Mouse (Mus musculus) thymus, postnatal 4 days (tissue): ENCODE results near the gene Rptor.

Experiments
- DNase-seq: peaks from one replicate; pipeline ENCODE4 v3.0.0; 2021

Gene Rptor

DNA sequence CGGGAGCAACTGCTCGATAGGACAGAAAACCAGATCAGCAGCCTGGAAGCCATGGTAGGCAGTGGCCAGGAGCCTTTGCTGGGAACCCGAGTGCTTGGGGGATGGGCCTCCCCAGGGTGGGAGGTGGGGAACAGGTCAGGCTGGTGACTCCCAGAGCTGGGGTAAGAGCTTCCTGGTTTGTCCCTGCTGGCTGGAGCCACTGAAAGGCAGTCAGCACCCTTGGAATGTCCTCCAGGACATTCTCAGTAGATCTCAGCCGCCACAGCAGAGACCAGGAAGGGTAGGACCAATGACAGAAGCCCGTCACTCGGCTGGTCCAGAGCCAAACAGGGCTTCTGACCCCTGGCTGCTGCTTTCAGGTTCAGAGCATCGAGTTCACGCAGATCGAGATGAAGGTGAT is 313.0 kb downstream of the Rptor start:
- DNase-seq: no peak

DNA sequence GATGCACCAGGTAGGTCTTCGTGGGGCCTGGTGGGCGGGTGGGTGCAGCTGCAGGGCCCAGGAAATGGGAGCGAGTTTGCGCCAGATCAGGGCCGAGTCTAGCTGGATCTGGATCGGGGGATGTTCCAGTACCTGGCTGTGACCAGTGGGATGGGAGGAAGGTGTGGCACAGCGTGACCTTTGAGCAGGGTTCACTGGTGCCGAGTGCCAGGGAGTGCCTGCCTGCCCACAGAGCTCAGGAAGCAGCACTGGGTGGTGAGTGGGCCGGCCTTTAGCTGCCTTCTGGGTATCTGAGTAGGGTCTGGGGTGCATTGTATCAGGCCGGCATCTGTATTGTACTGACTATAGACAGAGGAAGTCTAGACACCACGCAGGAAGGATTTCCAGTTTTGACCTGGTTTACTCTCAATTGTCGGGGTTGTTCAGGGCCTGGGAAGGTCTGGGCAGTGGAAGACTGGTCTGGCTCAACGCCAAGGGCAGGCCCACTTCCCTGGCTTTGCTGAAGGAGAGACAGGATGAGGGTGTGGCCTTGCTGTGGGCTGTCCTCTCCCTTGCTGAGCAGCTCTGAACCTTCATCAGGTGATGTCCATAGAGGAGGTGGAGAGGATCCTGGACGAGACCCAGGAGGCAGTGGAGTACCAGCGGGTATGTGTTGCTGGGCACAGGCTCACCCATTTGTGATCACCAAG is 313.5 kb downstream of the Rptor start:
- no peak for DNase-seq

DNA sequence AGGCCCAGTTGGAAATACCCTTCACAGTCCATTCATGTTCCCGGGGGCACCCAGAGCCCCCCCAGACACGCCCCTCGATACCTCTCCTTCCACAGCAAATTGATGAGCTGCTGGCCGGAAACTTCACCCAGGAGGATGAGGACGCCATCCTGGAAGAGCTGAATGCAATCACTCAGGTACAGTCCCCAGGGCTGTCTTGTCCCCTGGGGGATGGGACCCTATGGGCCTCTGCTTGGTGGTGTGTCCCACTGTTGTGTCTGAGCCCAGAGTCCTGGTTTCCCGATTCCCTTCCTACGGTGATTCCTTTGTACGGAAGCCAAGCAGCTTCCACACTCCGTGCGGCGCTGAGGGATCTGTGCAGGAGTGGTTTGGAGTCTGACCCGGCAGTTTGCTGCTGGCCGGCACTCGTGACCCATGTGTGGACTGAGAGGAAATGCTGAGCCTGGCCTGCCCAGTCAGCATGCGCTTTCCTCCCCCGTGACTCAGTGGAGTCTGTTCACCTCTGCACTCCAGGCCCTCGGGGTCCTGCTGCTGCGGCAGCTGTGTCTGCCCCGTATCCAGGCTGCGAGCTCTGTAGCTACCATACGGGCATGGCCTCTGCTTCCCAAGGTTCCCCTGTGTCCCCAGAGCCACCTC is 314.2 kb downstream of the Rptor start:
- DNase-seq: no peak

DNA sequence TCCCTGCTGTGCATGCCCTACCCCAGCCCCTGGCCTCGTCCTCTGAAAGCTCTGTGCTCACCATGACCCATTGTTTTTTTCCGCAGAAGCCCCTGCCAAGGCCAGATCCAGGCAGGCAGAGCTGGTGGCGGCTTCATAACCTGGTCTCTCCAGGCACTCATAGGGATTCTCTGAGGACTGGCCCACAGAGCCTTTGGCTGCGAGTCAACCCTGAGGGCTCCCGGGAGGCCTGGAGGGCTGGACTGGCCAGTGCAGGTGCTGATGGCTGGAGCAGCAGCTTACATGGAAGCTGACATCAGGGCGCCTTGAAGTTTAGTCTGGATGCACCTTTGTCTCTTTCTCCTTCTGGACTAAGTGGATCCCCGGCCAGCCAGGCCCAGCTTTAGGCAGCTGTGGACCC is 315.8 kb downstream of the Rptor start:
- no peak for DNase-seq

DNA sequence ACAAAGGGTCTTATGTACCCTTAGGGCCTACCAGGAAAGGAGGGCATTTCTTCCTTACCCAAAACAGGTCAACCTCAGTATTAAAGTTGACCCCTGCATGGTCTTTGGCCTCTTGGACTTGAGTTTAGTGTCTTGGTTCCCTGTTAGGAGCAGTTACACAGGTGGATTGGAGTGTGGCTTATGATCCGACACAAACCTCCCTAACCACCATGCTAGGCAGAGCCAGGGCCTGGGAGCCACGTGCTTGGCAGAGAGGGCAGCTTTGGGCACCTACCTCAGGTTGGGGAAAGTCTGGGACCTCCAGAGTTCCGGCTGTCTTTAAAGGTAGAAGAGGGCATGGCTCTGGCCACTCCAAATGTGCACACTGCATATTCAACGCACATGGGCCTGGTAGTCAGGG is 316.7 kb downstream of the Rptor start:
- DNase-seq: no peak

DNA sequence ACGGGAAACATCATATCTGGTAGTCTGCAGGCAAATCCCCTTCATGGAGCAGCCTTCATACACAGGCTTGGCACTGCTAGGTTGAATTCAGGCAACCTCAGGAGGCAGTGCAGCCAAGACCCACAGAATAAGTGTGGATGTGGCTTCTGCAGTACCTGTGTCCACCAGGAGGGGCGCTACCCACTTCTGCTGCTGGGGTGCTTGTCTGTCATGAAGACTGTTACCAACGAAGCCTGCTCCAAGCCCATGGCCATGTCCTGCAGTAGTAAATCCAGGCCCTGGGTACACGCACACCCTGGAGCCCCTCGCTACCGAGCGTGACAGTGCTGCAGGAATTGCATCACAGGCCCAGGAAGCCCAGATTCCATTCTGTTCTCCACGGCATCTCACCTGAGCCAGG is 317.2 kb downstream of the Rptor start:
- peak; percentile 91 for DNase-seq

DNA sequence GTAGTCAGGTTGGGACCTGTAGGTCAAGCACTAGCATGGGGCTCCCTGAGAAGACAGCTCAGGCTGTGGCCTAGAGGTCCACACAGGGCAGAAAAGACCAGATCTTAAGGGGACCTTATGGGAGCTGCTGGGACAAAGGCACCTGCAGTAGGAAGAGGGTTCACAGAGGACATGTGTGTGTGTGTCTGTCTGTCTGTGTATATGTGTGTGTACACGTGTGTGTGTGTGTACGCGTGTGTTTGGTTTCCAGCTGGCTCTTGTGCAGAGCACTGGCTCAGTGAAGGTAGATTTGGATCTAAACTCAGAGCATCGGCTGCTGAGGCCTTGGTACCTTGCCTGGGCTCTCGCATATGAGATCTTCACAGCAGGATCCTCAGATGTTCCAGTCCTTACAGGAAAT is 318.0 kb downstream of the Rptor start:
- no peak for DNase-seq

DNA sequence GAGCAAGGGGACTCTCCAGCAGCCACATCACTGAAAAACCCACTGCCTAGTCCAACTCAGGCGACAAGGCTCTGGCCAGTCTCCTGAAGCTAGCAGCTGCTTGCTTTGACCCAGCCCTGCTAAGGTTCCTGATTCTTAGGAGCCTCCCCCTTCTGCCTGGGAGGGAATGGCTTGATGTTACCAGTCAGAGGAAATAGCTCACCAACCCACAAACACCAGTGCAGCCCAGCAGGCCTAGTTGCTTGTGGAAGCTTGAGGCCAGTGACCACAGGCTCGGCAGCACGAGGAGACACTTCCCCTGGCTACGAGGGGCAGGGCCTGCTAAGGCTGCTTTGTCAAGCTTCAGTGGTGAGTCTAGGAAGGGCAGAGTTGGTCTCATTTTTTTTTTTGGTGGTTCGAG is 322.5 kb downstream of the Rptor start:
- DNase-seq: no peak

DNA sequence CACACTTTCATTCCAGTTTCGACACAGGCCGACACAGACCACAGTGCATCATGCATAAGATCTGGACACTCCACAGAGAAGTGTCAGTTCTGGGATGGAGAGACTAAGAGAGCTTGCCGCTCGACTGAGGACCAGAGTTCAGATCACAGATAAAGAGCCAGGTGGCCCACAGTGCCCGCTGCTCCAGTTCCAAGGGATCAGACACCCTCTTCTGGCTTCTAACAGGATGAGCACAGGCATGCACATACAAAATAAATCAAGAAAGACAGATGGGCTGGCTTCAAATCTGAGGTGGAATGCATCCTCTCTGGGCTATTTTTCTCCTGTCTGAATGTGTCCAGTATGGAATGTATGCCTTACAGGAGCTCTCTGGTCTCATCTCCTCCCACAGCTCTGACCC is 324.1 kb downstream of the Rptor start:
- no peak for DNase-seq

DNA sequence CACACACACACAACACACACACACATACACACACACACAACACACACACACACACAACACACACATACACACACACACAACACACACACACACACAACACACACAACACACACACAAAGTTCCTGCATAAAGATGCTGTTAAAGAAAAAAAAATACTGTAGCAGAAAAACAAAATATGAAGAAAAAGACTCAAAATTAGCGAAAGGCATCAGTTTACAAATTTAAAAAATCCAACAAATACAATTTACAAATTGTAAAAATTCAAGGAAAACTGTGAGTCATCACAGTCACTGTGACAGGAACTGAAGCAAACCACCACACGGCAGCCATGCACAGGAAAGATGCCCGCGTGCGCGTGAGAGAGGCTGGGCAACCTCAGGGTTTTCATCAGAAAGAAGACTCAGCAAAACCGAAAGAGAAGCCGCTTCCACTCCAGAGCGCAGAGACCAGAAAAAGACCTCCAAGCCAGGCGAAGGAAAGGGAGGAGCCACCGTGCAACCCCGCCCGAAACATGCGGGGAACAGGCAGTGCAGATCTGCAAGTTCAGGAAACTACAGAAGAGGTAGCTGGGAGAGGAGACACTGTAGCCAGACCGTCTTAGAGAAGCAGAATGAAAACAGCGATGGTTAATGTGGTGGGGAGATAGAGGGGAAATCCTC is 325.4 kb downstream of the Rptor start:
- peak; percentile 81 for DNase-seq

DNA sequence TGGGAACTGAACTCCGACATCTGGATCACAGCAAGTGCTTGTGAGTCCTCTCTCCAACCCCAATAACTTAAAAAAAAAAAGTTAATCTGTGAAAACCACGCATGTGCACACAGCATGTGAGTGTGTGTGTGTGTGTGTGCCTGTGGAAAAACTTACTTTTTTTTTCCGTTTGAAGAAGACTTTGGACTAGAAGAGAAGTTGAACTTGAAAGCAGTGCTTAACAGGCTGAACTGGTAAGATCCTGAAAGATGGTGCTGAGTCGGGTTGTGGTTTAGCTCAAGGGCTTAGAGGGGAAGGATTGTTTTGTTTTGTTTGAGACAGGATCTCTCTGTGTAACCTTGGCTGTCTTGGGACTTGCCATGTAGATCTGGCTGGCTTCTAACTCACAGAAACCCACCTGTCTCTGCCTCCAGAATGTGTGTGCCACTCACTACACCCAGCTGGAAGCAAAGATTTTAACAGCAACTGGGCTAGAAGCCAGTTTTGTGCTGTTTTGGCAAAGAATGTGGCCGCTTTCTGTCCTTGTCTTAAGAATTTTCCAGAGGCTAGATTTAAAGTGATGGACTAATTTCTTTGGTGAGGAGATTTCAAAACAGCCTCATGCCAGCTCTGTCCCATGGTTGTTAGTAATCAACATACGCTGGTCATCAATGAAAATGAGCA is 327.0 kb downstream of the Rptor start:
- no peak for DNase-seq

DNA sequence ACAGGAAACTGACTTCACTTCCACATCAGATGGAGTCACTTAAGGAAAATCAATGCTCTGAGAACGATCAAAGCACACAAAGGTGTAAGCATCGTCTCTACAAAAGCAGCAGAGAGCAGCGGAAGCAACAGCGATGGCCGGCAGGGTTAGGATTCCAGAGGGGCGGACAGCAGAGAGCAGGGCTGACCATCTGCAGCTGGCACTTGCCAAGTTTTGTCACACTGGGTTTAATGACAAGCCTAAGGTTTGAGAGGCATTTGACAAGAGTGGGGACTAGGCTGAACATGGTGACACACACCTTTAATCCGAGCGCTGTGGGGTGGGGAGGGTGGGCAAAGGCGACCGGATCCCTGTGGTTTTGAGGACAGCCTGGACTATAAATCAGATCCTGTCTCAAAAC is 329.1 kb downstream of the Rptor start:
- DNase-seq: no peak

DNA sequence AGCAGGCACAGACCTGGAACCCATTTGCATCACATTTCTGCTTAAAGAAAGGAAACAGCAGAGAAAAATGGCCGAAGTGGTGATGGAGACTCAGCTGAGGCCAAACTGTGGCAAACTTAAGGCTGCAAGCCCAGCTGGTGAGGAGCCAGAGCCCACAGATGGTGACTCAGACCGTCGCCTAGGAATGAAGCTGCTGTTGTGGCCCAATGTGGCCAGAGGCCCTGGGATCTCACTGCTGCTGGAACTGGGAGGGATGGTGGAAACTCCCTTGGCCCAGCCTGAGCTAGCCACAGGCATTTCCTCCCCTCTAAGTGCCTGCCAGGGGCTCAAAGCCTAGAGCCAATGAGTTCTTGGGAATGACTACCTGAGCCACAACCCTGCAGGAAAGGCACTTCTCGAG is 330.4 kb downstream of the Rptor start:
- no peak for DNase-seq

DNA sequence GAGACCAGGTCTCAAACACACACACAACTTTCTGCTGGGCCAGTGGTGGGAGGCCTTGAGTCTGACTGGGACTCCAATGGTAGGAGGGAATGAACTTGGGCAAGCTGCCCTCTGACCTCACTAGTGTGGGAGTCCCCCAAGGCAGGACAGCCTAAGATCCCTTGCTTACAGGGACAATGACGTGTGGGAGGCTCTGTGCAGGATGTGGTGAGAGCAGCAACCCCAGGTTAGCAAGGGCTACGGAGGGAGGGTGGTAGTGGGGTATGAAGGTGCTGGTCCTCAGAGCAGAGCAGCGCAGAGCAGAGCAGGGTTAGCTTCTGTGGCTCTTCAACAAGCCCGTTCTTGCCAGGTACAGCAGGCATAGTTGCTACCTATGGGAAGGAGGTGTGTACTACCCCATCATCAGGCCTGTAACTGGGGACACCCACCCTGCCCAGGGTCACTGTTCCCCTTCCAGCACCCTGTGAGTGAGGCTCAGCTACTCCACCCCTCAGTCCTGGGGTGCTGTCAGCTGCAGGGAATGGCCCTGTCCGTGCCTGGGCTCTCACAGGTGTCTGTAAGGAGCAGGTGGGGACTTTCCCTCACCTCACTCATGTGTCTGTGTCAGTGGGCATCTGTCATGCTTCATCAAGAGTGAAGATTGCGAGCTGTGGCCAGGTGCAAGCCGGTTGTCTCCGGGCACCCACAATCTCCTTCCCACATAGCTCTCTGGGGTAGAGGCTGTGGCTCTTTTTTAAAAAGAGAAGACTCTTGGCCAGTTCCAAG is 331.3 kb downstream of the Rptor start:
- DNase-seq: peak; percentile 49

DNA sequence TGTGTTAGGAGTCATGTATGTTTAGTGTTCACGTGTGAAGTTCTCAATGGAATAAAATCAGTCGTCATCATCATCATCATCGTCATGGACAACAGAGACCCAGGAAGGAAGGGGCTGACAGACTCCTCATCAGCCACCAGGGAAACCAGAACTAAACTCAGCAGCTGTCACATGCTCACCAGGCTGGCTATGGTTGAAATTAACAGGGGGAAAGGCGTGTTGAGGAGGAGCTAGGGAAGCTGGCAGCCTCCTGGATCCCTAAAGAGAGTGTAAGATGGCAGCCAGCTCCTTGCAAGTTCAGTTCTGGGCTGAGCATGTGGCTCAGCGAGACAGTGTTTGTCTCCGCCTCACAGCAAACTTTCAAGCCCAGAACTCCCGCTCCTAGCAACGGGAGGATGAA is 332.1 kb downstream of the Rptor start:
- no peak for DNase-seq

DNA sequence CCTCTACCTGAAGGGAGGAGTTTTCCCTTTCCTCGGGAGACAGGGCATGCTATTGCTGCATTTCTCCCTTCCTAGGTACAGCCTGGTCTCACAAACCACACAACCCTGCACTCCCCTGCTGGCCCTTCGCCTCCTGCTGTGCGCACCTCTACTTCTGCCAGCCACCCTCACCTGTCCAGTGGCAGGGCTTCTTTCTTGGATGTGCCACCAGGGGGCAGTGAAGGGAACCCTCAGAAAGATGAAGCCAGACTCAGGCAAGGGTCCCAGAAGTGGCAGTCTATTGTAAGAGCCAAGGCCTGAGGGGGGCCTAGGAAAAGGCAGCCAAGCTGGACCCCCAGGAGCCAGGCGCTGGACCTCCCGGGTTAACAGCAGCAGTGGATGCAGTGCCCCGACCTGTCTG is 332.8 kb downstream of the Rptor start:
- DNase-seq: peak; percentile 89

DNA sequence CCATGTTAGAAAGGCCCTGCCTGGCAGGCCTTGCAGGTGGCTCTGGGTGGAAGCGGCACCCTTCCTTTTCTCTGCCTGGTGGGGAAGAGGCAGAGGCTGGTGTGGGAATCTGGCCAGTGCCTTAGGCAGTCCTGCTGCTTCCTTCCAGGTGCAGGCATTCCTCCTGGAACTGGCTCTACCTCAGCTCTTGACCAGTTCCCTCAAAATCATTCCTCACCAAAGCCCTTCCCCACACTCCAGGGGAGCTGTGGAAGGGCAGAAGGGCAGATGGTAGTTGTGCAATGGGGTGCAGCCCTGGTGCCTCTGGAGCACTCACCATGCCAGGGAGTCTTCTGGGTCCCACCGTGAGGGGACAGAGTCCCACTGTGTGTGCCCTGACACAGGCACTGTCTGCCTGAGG is 333.8 kb downstream of the Rptor start:
- DNase-seq: no peak

DNA sequence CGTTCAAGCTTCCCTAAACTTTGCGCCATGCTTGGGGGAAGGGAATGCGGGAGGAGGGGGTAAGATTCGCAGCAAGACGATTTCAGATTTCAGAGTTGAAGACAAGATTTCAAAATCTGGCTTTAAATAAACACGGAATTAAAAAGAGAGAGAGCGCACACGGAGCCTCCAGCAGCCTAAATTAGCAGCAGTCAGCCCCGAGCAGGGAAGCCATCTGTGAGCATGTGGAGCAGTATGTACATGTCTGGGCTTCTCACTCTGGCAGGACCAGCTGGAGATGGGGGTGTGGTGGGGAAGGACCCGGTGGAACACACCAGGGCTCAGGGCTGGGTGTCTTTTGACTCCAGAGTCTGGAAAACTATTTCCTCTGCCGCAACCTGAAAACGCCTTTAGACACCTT is 334.5 kb downstream of the Rptor start:
- DNase-seq: no peak

DNA sequence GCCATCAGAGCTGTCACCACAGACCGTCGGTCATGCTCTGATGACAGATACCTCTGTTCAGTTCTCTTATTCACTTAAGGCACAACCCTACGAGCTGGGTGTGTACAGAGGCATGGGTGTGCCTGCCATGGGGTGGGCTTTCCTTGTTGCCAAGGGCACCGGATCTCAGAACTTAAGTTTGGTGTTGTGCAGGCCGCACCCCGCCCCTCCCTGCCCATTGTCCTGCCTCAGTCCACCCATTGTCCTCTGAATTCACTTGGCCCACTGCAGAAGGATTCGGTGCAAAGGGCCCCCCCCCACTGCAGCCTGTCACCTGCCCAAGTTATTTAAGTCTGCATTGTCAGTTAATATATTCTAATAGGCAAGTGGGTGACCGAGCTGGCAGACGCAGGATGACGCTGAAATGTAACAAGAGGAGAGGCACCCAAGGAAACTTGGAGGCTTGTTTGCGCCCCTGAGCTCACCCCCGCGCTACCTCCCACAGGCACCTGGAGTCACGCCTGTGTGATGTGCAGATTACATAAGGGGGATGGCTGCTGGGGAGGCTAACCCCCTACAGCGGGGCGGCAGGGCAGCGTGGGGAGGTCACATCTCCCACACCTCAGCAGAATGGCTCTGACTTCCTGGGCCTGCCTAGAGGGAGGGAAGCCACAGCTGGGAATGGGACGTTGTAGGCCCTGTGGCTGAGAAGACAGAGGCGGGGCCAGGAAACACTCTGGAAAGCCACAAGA is 335.2 kb downstream of the Rptor start:
- DNase-seq: peak; percentile 53

DNA sequence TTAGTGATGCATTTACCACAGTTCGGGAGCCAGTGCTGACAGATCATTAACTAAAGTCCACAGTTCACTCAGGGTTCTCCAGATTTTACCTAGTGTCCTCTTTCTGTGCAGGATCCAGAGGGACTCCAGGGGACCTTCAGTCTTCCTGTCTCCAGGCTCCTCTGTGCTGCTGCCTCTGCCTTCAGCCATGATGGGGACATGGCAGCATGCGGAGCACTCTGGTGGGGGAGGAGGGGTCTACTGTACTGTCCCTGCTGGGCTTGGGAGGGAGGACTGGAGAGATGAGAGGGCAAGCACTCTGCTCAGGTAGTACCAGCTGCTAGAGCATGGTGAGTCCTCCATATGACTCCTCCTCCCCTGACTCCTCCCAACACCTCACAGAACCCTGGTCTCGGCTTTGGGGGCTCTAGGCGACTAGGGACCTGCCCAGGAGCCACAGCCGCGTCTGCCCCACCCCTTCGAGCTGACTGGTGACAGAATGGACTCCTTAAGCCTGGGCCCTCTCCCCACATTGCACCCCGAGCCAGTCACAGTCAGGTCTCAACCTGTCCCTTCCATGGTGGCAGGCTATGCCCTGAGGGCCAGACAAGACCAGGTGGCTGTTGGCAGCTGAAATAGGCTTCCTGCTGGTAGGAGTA is 336.5 kb downstream of the Rptor start:
- no peak for DNase-seq

DNA sequence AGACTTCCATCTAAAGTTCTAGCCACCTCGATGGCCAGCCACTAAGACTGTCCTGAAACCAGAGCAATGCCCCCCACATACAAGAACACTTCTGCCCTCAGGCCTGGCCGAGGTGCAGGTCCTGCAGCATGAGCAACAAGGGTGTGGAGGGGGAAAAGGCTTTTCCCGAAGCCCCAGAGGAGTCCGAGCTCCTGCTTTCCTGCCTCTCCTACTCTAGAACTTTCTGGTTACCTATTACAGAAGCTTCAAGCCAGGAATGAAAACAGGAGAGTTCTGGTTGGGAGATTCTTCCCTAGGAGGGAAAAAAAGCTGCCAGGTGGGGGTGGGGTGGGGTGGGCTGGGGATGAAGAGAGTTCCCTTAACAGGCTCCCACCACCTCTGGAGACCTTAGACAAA is 337.0 kb downstream of the Rptor start:
- DNase-seq: no peak

DNA sequence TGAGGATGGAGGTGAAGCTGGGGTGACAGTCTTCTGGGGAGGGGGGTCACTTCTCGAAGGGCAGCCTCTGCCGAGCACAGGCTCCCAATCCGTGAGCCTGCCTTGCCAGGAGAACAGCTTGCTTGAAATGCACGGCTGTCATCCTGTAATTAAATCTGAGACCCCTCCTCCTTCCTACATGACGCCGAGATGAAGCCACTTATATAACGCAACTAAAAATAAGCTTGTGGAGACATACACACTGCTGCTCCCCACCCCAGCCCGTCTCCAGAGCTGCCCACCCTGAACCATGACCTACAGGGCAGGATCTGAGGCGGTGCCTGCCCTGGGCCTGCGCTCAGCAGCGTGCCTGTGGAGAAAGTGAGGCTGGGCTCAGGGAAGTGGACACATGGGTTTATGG is 337.4 kb downstream of the Rptor start:
- DNase-seq: no peak
